Mouse (Mus musculus) adrenal gland, adult 18-20 months (tissue): Measurements from ENCODE around the gene Slc24a5. TPM values are rescaled to one million over a fixed set of nuclear protein-coding genes. Genes with fewer than 3 reads are reported as not detected.
A peak's percentile ranks its signal among the peaks of the same experiment; 100 is the strongest.

Experiments used
- DNase-seq, 2 experiments: peaks; one replicate each; pipeline ENCODE4 v3.0.0; 2021 to 2022; ENCODE audit warnings: low spot score in 2 of 2
- total RNA-seq, 2 experiments: library from RNA; stranded (reverse); gene quantifications; 1 replicate in 1 of 2; 2 replicates in 1 of 2; pipeline ENCODE4 v1.2.3; 2021

Slc24a5 gene
- total RNA-seq, 2 experiments from 2014 or later = 0.16 TPM; not detected in 1

- no peak for DNase-seq
Observed at GRCm38 (mm10) chr2:125119381-125120110, 51.6 kb downstream of the Slc24a5 start.

- no peak for DNase-seq
Observed at GRCm38 (mm10) chr2:125122288-125122623, 54.3 kb downstream of the Slc24a5 start.

- peak; percentile 51 to 54 for DNase-seq
Observed at GRCm38 (mm10) chr2:125122624-125123476, 54.9 kb downstream of the Slc24a5 start.

GRCm38 (mm10) chr2:125123477-125123852 lies 55.5 kb downstream of the Slc24a5 start, which contains the start of gene Myef2:
Myef2 (minus strand) TSS chr2:125123661.
- DNase-seq = peak; percentile 78 to 83

- DNase-seq = no peak
Observed at GRCm38 (mm10) chr2:125125824-125126223, 57.9 kb downstream of the Slc24a5 start.

GRCm38 (mm10) chr2:125126792-125127191 lies 58.9 kb downstream of the Slc24a5 start:
- DNase-seq = no peak

- no peak for DNase-seq
Observed at GRCm38 (mm10) chr2:125134113-125134512, 66.2 kb downstream of the Slc24a5 start.

- peak; percentile 76 to 78 for DNase-seq
Observed at GRCm38 (mm10) chr2:125135903-125136811, 68.2 kb downstream of the Slc24a5 start, which contains the start of gene Ctxn2. Ctxn2 (plus strand) TSS chr2:125136692.

- no peak for DNase-seq
Observed at GRCm38 (mm10) chr2:125136846-125137245, 68.9 kb downstream of the Slc24a5 start.

Other genes starting within 250 kb of the Slc24a5 start
- 10 to 100 TPM; 21.5 to 25.9 TPM for gene Myef2, start 55.5 kb downstream of the Slc24a5 start, total RNA-seq
- not detected for gene Ctxn2, start 68.6 kb downstream of the Slc24a5 start, total RNA-seq
- not detected for gene Slc12a1, start 84.4 kb downstream of the Slc24a5 start, total RNA-seq
- gene Dut, start 179.1 kb downstream of the Slc24a5 start, total RNA-seq = 10 to 100 TPM; 15.1 to 22.6 TPM